Mouse (Mus musculus): ENCODE results near the gene Dtx3. TPM values are rescaled to one million over a fixed set of nuclear protein-coding genes. Genes with fewer than 3 reads are reported as not detected.

The Dtx3 gene
- total RNA-seq, 1 experiment: 29.5 TPM

DNA sequence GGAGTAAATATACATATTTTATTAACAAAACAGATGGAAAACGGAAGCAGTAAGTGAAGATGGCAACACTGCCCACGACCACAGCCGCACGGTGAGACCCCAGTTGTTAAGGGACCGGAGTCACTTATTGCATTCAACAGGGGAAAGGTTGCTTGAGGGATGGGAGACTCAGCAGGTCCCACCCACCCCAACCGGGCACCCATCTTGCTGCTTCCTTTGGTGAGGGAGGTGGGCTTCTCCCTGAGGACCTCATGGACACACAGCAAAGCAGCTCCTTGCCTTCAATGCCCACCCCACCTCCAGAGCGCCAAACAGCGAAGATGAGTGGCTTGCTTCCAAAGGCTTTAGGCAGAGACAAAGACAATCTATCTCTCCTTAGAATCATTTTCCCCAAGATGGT is 1.6 kb upstream of the Dtx3 start:
- Histone ChIP-seq H3K4me1 (ENCODE audit: control insufficient read depth in 2 of 2, insufficient read depth in 2 of 2, low read length in 2 of 2, poor library complexity in 1 of 2) (peaks cover 9 to 18% of the 10 kb centered on the region in 2 experiments), H3K27ac (ENCODE audit: insufficient read depth, low read depth, low read length, poor library complexity, severe bottlenecking) (no peak overlapping the region), H3K36me3 (ENCODE audit: control insufficient read depth, insufficient read depth, low read length, poor library complexity, severe bottlenecking) (peaks cover 26% of the 10 kb centered on the region; the same call in 1 of the 2 replicates), H3K9me3 (ENCODE audit: control insufficient read depth, insufficient read depth, low read depth, low read length) (no peaks in the 10 kb centered on the region), H3K4me3 (ENCODE audit: insufficient read depth in 1 of 2, low read depth in 1 of 2, low read length in 2 of 2, poor library complexity in 1 of 2, severe bottlenecking in 1 of 2) (no peak overlapping the region), H3K9ac (ENCODE audit: insufficient read depth, low read depth, low read length, poor library complexity, severe bottlenecking) (no peak overlapping the region)
- no peak for TF ChIP-seq MAFK (IDR thresholded peaks at IDR 0.05; ENCODE audit: insufficient read depth, low read depth, low read length)
- TF ChIP-seq HCFC1 (IDR thresholded peaks at IDR 0.05; ENCODE audit: borderline replicate concordance, insufficient read depth, low read length): no peak
- no peak for TF ChIP-seq ZC3H11A (IDR thresholded peaks at IDR 0.05; ENCODE audit: borderline replicate concordance, low read depth, low read length)
- DNase-seq (ENCODE audit: low read depth, low spot score): no peak
- in situ Hi-C loops (cut with MboI; ENCODE audit: low sequenced_read_pairs in 2 of 2, unreplicated experiment in 2 of 2): no loop called here

DNA sequence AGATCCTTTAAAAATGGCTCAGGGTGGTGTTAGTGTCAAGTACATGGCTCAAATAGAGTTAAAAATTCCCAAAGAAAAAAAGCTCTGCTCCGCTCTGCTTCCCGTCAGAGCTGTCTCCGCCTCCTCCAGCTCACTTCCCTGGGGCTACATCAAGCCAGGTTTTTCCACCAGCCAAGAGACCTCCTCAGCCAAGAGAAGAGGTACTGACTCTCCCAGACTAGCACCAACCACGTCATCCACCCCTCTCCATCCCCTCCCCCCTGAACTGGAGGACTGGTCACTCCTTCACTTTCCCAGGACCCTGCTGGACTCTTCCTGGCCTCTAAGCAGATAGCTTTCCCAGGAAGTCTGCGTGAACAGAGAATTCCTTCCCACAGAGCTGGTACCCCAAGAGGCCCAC is 864 bp upstream of the Dtx3 start:
- no peak for DNase-seq (ENCODE audit: low read depth, low spot score)
- H3K9ac ChIP-seq (ENCODE audit: insufficient read depth, low read depth, low read length, poor library complexity, severe bottlenecking): 0 out of 2 replicates have a peak overlapping the region, but pooled peaks have one; percentile 14
- peak overlapping the region; percentile 29; the same call in 1 of the 2 replicates for H3K27ac ChIP-seq (ENCODE audit: insufficient read depth, low read depth, low read length, poor library complexity, severe bottlenecking)
- no peaks in the 10 kb centered on the region for H3K9me3 ChIP-seq (ENCODE audit: control insufficient read depth, insufficient read depth, low read depth, low read length)
- peak overlapping the region in 1 of 2 experiments; percentile 85; a peak in 3 of 4 replicates for H3K4me3 ChIP-seq (ENCODE audit: insufficient read depth in 1 of 2, low read depth in 1 of 2, low read length in 2 of 2, poor library complexity in 1 of 2, severe bottlenecking in 1 of 2)
- peaks cover 26% of the 10 kb centered on the region; the same call in 1 of the 2 replicates for H3K36me3 ChIP-seq (ENCODE audit: control insufficient read depth, insufficient read depth, low read length, poor library complexity, severe bottlenecking)
- in situ Hi-C loops (cut with MboI; ENCODE audit: low sequenced_read_pairs in 2 of 2, unreplicated experiment in 2 of 2): no loop called here
- H3K4me1 ChIP-seq (ENCODE audit: control insufficient read depth in 2 of 2, insufficient read depth in 2 of 2, low read length in 2 of 2, poor library complexity in 1 of 2): peaks cover 9 to 18% of the 10 kb centered on the region in 2 experiments
- no peak for TF ChIP-seq CHD2 (IDR thresholded peaks at IDR 0.05; ENCODE audit: low read depth, low read length)
- no peak for TF ChIP-seq HCFC1 (IDR thresholded peaks at IDR 0.05; ENCODE audit: borderline replicate concordance, insufficient read depth, low read length)
- no peak for TF ChIP-seq ZC3H11A (IDR thresholded peaks at IDR 0.05; ENCODE audit: borderline replicate concordance, low read depth, low read length)
- TF ChIP-seq MAFK (IDR thresholded peaks at IDR 0.05; ENCODE audit: insufficient read depth, low read depth, low read length): no peak
- TF ChIP-seq ZNF384 (IDR thresholded peaks at IDR 0.05; ENCODE audit: low read depth, low read length): no peak

DNA sequence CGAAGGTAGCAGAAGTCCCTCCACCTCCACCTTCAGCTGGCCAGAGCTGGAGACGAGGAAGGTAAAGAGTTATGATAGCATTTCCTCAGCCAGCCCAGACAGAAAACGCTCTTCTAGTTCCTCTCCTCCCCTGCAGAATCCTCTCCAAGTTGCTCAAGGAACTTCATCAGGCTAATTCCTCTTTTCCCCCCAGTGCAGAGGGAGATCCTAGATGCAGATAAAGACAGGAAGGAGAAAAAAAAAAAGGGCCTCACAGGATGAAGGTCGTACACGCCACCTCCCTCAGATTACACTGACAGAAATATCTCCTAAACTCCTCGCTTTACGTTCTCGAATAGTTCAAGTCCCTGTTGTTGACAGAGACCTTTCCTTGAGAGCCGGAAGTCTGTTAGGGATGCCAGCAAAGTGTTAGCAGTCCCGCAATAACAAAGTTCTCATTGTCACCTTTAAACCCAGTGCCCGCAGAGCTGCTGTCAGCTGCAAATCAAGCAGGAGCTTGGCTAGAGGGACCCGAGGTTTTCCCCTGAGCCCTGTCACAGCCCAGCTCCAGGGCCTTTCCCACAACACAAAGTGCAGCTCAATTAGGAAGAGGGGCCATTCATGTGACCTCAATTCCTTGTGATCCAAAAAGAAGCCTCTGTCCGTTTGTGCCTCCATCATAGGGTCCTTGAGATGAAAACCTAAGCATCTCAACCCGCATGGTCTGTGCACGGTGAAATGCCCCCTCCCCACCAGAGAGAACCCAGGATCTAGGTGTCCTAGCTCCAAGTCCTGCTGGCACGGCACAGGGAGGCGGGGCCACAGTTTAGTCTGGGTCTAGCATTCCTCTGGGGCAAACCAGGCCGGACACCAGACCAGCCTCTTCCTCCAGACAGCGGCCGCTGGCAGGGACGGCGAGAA is 850 bp downstream of the Dtx3 start:
- H3K9ac ChIP-seq (ENCODE audit: insufficient read depth, low read depth, low read length, poor library complexity, severe bottlenecking): peak overlapping the region; percentile 91
- H3K36me3 ChIP-seq (ENCODE audit: control insufficient read depth, insufficient read depth, low read length, poor library complexity, severe bottlenecking): peaks cover 20% of the 10 kb centered on the region; the same call in 1 of the 2 replicates
- in situ Hi-C loops (cut with MboI; ENCODE audit: low sequenced_read_pairs in 2 of 2, unreplicated experiment in 2 of 2): no loop called here
- no peak for TF ChIP-seq HCFC1 (IDR thresholded peaks at IDR 0.05; ENCODE audit: borderline replicate concordance, insufficient read depth, low read length)
- no peak for TF ChIP-seq MAFK (IDR thresholded peaks at IDR 0.05; ENCODE audit: insufficient read depth, low read depth, low read length)
- TF ChIP-seq CHD2 (IDR thresholded peaks at IDR 0.05; ENCODE audit: low read depth, low read length): no peak
- TF ChIP-seq ZC3H11A (IDR thresholded peaks at IDR 0.05; ENCODE audit: borderline replicate concordance, low read depth, low read length): no peak
- no peak for TF ChIP-seq ZNF384 (IDR thresholded peaks at IDR 0.05; ENCODE audit: low read depth, low read length)
- no peaks in the 10 kb centered on the region for H3K9me3 ChIP-seq (ENCODE audit: control insufficient read depth, insufficient read depth, low read depth, low read length)
- H3K4me3 ChIP-seq (ENCODE audit: insufficient read depth in 1 of 2, low read depth in 1 of 2, low read length in 2 of 2, poor library complexity in 1 of 2, severe bottlenecking in 1 of 2): peak overlapping the region; percentile 85 to 98
- peaks cover 9 to 29% of the 10 kb centered on the region in 2 experiments for H3K4me1 ChIP-seq (ENCODE audit: control insufficient read depth in 2 of 2, insufficient read depth in 2 of 2, low read length in 2 of 2, poor library complexity in 1 of 2)
- H3K27ac ChIP-seq (ENCODE audit: insufficient read depth, low read depth, low read length, poor library complexity, severe bottlenecking): peak overlapping the region; percentile 75; the same call in 1 of the 2 replicates
- DNase-seq (ENCODE audit: low read depth, low spot score): no peak

DNA sequence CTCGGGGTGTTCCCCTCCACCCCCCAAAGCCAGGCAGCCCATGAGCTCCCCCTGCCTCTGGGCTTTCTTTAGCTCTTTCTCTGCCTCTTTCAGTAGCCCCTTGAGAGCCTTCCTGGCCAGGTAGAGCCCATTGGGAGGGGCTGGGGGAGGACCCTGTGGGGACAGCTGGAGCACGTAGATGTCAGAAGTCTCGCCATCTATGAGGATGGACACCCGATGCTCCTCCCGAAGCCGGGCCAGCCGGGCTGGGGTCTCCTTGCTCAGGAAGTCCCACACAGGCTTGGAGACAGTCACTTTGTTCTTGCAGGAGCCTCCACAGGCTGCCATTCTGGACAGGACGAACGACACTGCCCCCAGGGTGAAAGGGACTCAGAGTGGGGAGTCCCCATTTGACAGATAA is 2.5 kb downstream of the Dtx3 start:
- no peak overlapping the region for H3K27ac ChIP-seq (ENCODE audit: insufficient read depth, low read depth, low read length, poor library complexity, severe bottlenecking)
- H3K4me1 ChIP-seq (ENCODE audit: control insufficient read depth in 2 of 2, insufficient read depth in 2 of 2, low read length in 2 of 2, poor library complexity in 1 of 2): peaks cover 9 to 29% of the 10 kb centered on the region in 2 experiments

More for the DNA sequence above, 2.5 kb downstream of the Dtx3 start:
- no peak overlapping the region for H3K4me3 ChIP-seq (ENCODE audit: insufficient read depth in 1 of 2, low read depth in 1 of 2, low read length in 2 of 2, poor library complexity in 1 of 2, severe bottlenecking in 1 of 2)
- in situ Hi-C loops (cut with MboI; ENCODE audit: low sequenced_read_pairs in 2 of 2, unreplicated experiment in 2 of 2): no loop called here
- no peak overlapping the region for H3K9ac ChIP-seq (ENCODE audit: insufficient read depth, low read depth, low read length, poor library complexity, severe bottlenecking)
- no peak for DNase-seq (ENCODE audit: low read depth, low spot score)
- no peaks in the 10 kb centered on the region for H3K9me3 ChIP-seq (ENCODE audit: control insufficient read depth, insufficient read depth, low read depth, low read length)
- TF ChIP-seq HCFC1 (IDR thresholded peaks at IDR 0.05; ENCODE audit: borderline replicate concordance, insufficient read depth, low read length): no peak
- TF ChIP-seq CHD2 (IDR thresholded peaks at IDR 0.05; ENCODE audit: low read depth, low read length): no peak
- TF ChIP-seq ZC3H11A (IDR thresholded peaks at IDR 0.05; ENCODE audit: borderline replicate concordance, low read depth, low read length): no peak
- no peak for TF ChIP-seq MAFK (IDR thresholded peaks at IDR 0.05; ENCODE audit: insufficient read depth, low read depth, low read length)
- no peak for TF ChIP-seq ZNF384 (IDR thresholded peaks at IDR 0.05; ENCODE audit: low read depth, low read length)
- H3K36me3 ChIP-seq (ENCODE audit: control insufficient read depth, insufficient read depth, low read length, poor library complexity, severe bottlenecking): peaks cover 6% of the 10 kb centered on the region; the same call in 1 of the 2 replicates

Measured in ES-E14 (cell line).